Mouse (Mus musculus): Measurements from ENCODE around the gene Neu3. TPM values are rescaled to one million over a fixed set of nuclear protein-coding genes. Genes with fewer than 3 reads are reported as not detected.
A peak's percentile ranks its signal among the peaks of the same experiment; 100 is the strongest.
"Not testable (repeated sequence)": the region's sequence is repeated elsewhere in the genome, so short reads cannot be mapped to it uniquely, and the experiment has no call there.

Neu3 gene
- total and polyA plus RNA-seq, 2 experiments, result 0.46 to 0.69 TPM

DNA sequence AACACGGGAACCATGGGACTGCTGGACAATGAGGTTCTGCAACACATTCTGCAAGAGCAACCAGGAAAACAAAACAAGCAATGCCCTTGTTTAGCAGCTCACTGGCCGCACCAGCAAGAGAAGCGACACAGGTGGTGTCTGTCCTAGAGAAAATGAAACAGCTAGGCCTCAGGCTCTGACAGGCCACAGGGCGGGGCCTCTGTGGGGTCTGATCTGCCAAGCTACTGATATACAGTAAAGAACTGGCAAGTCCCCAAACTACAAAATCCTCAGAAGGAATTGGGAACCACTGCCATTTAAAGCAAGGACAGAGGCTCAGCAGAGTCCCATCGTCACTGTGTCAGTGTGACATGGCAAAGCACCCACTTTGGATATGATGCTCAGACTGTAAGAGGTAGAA lies 5.8 kb downstream of the Neu3 start:
- Histone ChIP-seq H3K9ac (ENCODE audit: low read depth, low read length) (no peak overlapping the region), H3K27me3 (ENCODE audit: control insufficient read depth, insufficient read depth, low read length) (no peaks in the 10 kb centered on the region), H3K4me3 (ENCODE audit: insufficient read depth, low read depth, low read length) (no peak overlapping the region), H3K4me1 (ENCODE audit: control insufficient read depth, insufficient read depth, low read length) (peaks cover 4% of the 10 kb centered on the region; the same call in 1 of the 2 replicates), H3K27ac (replicated peaks; ENCODE audit: insufficient read depth, low read depth, low read length) (no peak overlapping the region), H3K79me2 (ENCODE audit: control insufficient read depth, insufficient read depth, low read length) (no peaks in the 10 kb centered on the region), H3K36me3 (ENCODE audit: control insufficient read depth, insufficient read depth, low read length) (peaks cover 5% of the 10 kb centered on the region; the same call in 1 of the 2 replicates)
- 93% methylated on average over 5 of the region's 5 CpGs for WGBS
- no peak for DNase-seq (ENCODE audit: extremely low read depth, low read depth, low spot score)
- TF ChIP-seq CTCF (IDR thresholded peaks at IDR 0.05; ENCODE audit: low read depth, low read length) (no peak), POLR2A (IDR thresholded peaks at IDR 0.05; ENCODE audit: extremely low read depth, insufficient read depth, low read length) (no peak)

DNA sequence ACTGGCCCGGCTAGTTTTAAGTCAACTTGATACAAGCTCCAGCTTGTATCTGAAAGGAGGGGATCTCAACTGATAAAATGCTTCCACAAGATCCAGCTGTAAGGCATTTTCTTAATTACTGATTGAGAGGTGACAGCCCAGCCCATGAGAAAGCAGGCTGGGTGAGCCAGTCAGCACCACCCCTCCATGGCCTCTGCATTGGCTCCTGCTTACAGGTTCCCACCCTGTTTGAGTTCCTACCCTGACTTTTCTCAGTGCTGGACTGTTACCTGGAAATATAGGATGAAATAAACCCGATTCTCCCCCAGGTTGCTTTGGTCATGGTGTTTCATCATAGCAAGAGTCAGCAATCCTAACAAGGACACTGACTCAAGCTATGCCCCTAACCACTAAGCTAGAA lies 6.3 kb downstream of the Neu3 start:
- Histone ChIP-seq H3K4me3 (ENCODE audit: insufficient read depth, low read depth, low read length) (no peak overlapping the region), H3K27me3 (ENCODE audit: control insufficient read depth, insufficient read depth, low read length) (no peaks in the 10 kb centered on the region), H3K9ac (ENCODE audit: low read depth, low read length) (no peak overlapping the region), H3K27ac (replicated peaks; ENCODE audit: insufficient read depth, low read depth, low read length) (no peak overlapping the region), H3K79me2 (ENCODE audit: control insufficient read depth, insufficient read depth, low read length) (no peaks in the 10 kb centered on the region), H3K36me3 (ENCODE audit: control insufficient read depth, insufficient read depth, low read length) (peaks cover 5% of the 10 kb centered on the region; the same call in 1 of the 2 replicates), H3K4me1 (ENCODE audit: control insufficient read depth, insufficient read depth, low read length) (0 out of 2 replicates have a peak, but pooled peaks cover 2% of the 10 kb centered on the region)
- DNase-seq (ENCODE audit: extremely low read depth, low read depth, low spot score), result no peak
- 91% methylated on average over 2 of the region's 2 CpGs for WGBS
- TF ChIP-seq POLR2A (IDR thresholded peaks at IDR 0.05; ENCODE audit: extremely low read depth, insufficient read depth, low read length), result no peak
- TF ChIP-seq CTCF (IDR thresholded peaks at IDR 0.05; ENCODE audit: low read depth, low read length), result no peak

DNA sequence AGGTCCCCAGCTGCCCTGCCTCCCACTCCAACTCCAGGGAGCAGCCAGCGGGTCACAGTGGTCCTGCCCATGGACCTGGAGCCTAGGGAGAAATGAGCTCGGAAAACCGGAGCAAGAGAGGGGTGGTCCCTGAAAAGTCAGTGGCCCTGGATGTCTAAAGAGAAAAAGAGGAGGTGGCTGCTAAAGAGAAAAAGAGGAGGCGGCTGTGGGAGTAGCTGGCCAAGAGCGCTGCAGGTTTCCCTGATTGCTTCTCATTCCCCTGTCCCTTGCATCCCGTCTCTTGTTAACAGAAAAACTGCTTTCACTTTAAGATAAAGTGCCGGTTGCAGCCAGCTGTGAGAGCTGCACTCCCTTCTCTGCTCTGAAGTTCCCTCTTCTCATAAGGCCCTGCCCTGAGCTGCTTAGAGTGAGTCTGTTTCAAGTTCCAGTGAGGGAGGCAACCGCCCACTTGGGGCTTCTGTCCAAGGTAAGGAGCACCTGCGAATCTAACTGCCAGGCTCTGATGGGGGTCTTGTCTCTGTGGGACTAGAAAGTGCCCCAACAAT lies 10.0 kb downstream of the Neu3 start:
- H3K4me3 ChIP-seq (ENCODE audit: insufficient read depth, low read depth, low read length); DNase-seq (ENCODE audit: extremely low read depth, low read depth, low spot score); H3K4me1 ChIP-seq (ENCODE audit: control insufficient read depth, insufficient read depth, low read length); H3K27me3 ChIP-seq (ENCODE audit: control insufficient read depth, insufficient read depth, low read length); H3K79me2 ChIP-seq (ENCODE audit: control insufficient read depth, insufficient read depth, low read length); H3K9ac ChIP-seq (ENCODE audit: low read depth, low read length); H3K36me3 ChIP-seq (ENCODE audit: control insufficient read depth, insufficient read depth, low read length): not testable (repeated sequence)
- 0 out of 2 replicates have a peak overlapping the region, but pooled peaks have one; percentile 26 for H3K27ac ChIP-seq (replicated peaks; ENCODE audit: insufficient read depth, low read depth, low read length)
- 74% methylated on average over 9 of the region's 9 CpGs for WGBS

DNA sequence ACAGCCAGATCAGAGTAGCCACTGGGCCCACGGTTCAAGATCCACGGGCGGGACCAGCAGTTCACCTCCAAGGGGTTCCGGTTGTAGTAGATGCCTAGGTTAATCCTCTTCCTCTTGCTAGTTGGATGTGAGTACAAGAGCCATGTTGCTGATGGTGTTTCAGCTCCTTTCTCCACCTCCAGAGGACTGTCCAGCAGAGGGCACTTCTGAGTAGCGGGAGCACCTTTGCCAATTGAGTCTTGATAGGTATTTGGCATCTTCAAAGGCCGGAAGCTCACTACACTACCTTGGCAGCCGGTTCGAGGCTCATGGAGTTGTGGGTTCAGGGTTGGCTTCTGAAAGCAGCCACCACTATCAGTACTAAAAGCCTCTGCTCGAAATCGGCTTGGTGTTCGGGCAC lies 14.8 kb downstream of the Neu3 start:
- Histone ChIP-seq H3K36me3 (ENCODE audit: control insufficient read depth, insufficient read depth, low read length) (no peaks in the 10 kb centered on the region), H3K27me3 (ENCODE audit: control insufficient read depth, insufficient read depth, low read length) (no peaks in the 10 kb centered on the region), H3K9ac (ENCODE audit: low read depth, low read length) (no peak overlapping the region), H3K27ac (replicated peaks; ENCODE audit: insufficient read depth, low read depth, low read length) (no peak overlapping the region), H3K4me1 (ENCODE audit: control insufficient read depth, insufficient read depth, low read length) (peaks cover 4% of the 10 kb centered on the region; the same call in 1 of the 2 replicates), H3K79me2 (ENCODE audit: control insufficient read depth, insufficient read depth, low read length) (no peaks in the 10 kb centered on the region), H3K4me3 (ENCODE audit: insufficient read depth, low read depth, low read length) (no peak overlapping the region)
- TF ChIP-seq POLR2A (IDR thresholded peaks at IDR 0.05; ENCODE audit: extremely low read depth, insufficient read depth, low read length) (no peak), CTCF (IDR thresholded peaks at IDR 0.05; ENCODE audit: low read depth, low read length) (peak; percentile 72)
- WGBS, result 74% methylated on average over 11 of the region's 11 CpGs
- peak; percentile 63 for DNase-seq (ENCODE audit: extremely low read depth, low read depth, low spot score)

DNA sequence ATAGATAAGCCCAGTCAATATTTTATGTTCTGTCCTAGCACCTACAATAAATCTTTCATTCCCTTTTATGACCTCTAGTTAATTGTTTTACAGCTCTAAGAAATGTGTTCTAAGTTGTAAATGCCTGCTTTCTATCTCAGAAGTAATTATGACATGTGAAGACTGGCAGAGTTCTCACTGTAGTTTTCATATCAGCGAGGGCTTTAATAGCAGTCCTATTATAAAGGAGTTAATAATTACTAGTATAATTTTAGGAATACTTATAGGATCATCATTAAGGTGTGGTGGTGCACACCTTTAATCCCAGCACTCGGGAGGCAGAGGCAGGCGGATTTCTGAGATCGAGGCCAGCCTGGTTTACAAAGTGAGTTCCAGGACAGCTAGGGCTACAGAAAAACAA lies 16.6 kb downstream of the Neu3 start:
- Histone ChIP-seq H3K27ac (replicated peaks; ENCODE audit: insufficient read depth, low read depth, low read length) (no peak overlapping the region), H3K4me3 (ENCODE audit: insufficient read depth, low read depth, low read length) (no peak overlapping the region), H3K4me1 (ENCODE audit: control insufficient read depth, insufficient read depth, low read length) (peaks cover 6% of the 10 kb centered on the region), H3K27me3 (ENCODE audit: control insufficient read depth, insufficient read depth, low read length) (no peaks in the 10 kb centered on the region), H3K79me2 (ENCODE audit: control insufficient read depth, insufficient read depth, low read length) (no peaks in the 10 kb centered on the region), H3K9ac (ENCODE audit: low read depth, low read length) (no peak overlapping the region), H3K36me3 (ENCODE audit: control insufficient read depth, insufficient read depth, low read length) (no peaks in the 10 kb centered on the region)
- TF ChIP-seq CTCF (IDR thresholded peaks at IDR 0.05; ENCODE audit: low read depth, low read length) (no peak), POLR2A (IDR thresholded peaks at IDR 0.05; ENCODE audit: extremely low read depth, insufficient read depth, low read length) (no peak)
- WGBS, result 94% methylated on average over 4 of the region's 4 CpGs
- DNase-seq (ENCODE audit: extremely low read depth, low read depth, low spot score), result no peak

DNA sequence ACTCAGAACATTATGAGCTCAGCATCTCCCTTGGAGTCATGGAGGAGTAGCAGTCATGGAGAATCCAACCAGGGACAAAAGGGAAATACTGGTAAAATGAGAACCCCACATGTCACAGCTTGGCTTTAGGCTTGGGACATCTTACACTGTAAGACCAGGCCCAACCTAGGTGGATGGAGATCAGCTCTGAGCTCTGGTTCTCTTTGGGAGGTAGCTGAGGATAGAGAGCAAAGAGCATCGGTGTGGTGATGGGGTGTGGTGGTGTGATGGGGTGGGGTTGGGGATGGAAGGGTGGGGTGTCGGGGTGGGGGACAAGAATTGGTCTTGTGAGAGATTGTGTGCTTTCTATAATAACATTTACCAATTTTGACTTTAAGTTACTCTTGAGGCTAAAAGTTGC lies 17.4 kb downstream of the Neu3 start:
- no peak overlapping the region for H3K4me3 ChIP-seq (ENCODE audit: insufficient read depth, low read depth, low read length)
- TF ChIP-seq CTCF (IDR thresholded peaks at IDR 0.05; ENCODE audit: low read depth, low read length) (no peak), POLR2A (IDR thresholded peaks at IDR 0.05; ENCODE audit: extremely low read depth, insufficient read depth, low read length) (no peak)
- peaks cover 6% of the 10 kb centered on the region for H3K4me1 ChIP-seq (ENCODE audit: control insufficient read depth, insufficient read depth, low read length)
- no peak overlapping the region for H3K27ac ChIP-seq (replicated peaks; ENCODE audit: insufficient read depth, low read depth, low read length)
- no peak for DNase-seq (ENCODE audit: extremely low read depth, low read depth, low spot score)
- no peaks in the 10 kb centered on the region for H3K27me3 ChIP-seq (ENCODE audit: control insufficient read depth, insufficient read depth, low read length)
- no peaks in the 10 kb centered on the region for H3K79me2 ChIP-seq (ENCODE audit: control insufficient read depth, insufficient read depth, low read length)
- no peak overlapping the region for H3K9ac ChIP-seq (ENCODE audit: low read depth, low read length)
- WGBS, result 98% methylated on average over 2 of the region's 2 CpGs
- H3K36me3 ChIP-seq (ENCODE audit: control insufficient read depth, insufficient read depth, low read length), result no peaks in the 10 kb centered on the region

DNA sequence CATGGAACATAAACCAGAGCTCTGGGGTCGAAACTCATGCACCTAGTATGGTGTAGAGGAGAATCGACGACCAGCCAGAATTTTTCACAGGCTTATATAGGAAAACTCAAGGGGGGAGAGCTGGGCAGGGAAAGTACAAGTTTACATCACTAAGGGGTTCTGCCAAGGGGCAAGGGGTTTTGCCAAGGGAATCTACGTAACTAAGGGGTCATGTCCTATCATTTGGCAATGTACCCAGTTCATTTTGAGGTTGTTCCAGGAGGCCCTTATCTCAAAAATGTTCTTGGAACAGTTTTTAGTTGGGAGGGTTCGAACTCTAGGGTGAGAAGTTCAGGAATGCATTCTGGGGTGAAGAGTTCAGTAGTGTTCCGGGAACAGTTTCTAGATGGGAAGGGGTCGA lies 21.2 kb downstream of the Neu3 start:
- H3K27ac ChIP-seq (replicated peaks; ENCODE audit: insufficient read depth, low read depth, low read length), result peak overlapping the region; percentile 72; the same call in 1 of the 2 replicates
- not testable (repeated sequence) for H3K4me1 ChIP-seq (ENCODE audit: control insufficient read depth, insufficient read depth, low read length); H3K9ac ChIP-seq (ENCODE audit: low read depth, low read length); H3K79me2 ChIP-seq (ENCODE audit: control insufficient read depth, insufficient read depth, low read length); H3K36me3 ChIP-seq (ENCODE audit: control insufficient read depth, insufficient read depth, low read length); H3K4me3 ChIP-seq (ENCODE audit: insufficient read depth, low read depth, low read length); H3K27me3 ChIP-seq (ENCODE audit: control insufficient read depth, insufficient read depth, low read length)
- 8% methylated on average over 7 of the region's 7 CpGs for WGBS
- peak; percentile 71 for DNase-seq (ENCODE audit: extremely low read depth, low read depth, low spot score)

Measured in liver, adult 2 months (tissue).